Mouse (Mus musculus): ENCODE results near the gene Sap30l. TPM values are rescaled to one million over a fixed set of nuclear protein-coding genes. Genes with fewer than 3 reads are reported as not detected.

Sap30l gene
- total and polyA plus RNA-seq, 3 experiments: 17.1 to 23.1 (median 20.8) TPM

DNA sequence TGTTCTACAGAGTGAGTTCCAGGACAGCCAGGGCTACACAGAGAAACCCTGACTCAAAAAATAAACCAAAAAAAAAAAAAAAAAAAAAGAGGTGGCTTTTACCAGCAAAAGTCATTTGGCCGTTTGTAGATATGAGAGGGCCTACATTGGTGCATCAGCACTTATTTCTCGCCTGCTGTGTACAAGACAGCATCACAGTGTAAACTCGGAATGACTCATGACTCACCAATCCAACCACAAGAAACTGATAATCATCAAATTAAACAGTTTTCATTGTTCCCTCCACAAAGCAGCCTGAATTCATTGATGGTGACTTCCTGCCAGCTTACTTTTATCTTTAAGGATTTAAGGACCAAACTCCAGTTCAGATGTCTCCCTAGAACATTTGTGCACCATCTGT is 3.6 kb downstream of the Sap30l start:
- Histone ChIP-seq H3K79me2 (replicated peaks; ENCODE audit: control insufficient read depth, extremely low read depth, insufficient read depth, poor library complexity, severe bottlenecking) (no peaks in the 10 kb centered on the region), H3K4me2 (ENCODE audit: insufficient read depth, low read depth, poor library complexity, severe bottlenecking) (no peak overlapping the region), H3K27ac (ENCODE audit: insufficient read depth, low read depth) (no peak overlapping the region), H3K9me3 (replicated peaks; ENCODE audit: low read length) (no peaks in the 10 kb centered on the region), H3K4me1 (ENCODE audit: control insufficient read depth in 1 of 2, insufficient read depth in 2 of 2) (peaks cover 7 to 22% of the 10 kb centered on the region in 2 experiments; a peak in 3 of 4 replicates), H3K9ac (ENCODE audit: insufficient read depth, low read depth) (no peak overlapping the region), H3K27me3 (replicated peaks) (peaks cover 13% of the 10 kb centered on the region), H3K4me3 (replicated peaks in 1 of 3; ENCODE audit: low read depth in 2 of 3, low read length in 2 of 3, poor library complexity in 1 of 3) (no peak overlapping the region), H3K36me3 (replicated peaks in 1 of 2; ENCODE audit: control insufficient read depth in 1 of 2, insufficient read depth in 1 of 2, low read length in 1 of 2) (peaks cover 23 to 42% of the 10 kb centered on the region in 2 experiments)
- dilution Hi-C loops (cut with MboI; ENCODE audit: extremely low pct_ligation_motif_present, extremely low pct_unique_long_range_greater_than_20kb, low sequenced_read_pairs) (no loop called here), in situ Hi-C loops (cut with MboI; ENCODE audit: low pct_ligation_motif_present, low pct_unique_long_range_greater_than_20kb, low sequenced_read_pairs) (loop anchor here (10.0 kb wide), 1 partner anchor 280 kb away; no protein-coding TSS in a partner anchor)
- TF ChIP-seq EP300 (IDR thresholded peaks at IDR 0.05; ENCODE audit: low read length) (no peak), ELF1 (IDR thresholded peaks at IDR 0.05; ENCODE audit: low read depth, low read length) (no peak)
- no peak for DNase-seq (ENCODE audit: extremely low read depth)

DNA sequence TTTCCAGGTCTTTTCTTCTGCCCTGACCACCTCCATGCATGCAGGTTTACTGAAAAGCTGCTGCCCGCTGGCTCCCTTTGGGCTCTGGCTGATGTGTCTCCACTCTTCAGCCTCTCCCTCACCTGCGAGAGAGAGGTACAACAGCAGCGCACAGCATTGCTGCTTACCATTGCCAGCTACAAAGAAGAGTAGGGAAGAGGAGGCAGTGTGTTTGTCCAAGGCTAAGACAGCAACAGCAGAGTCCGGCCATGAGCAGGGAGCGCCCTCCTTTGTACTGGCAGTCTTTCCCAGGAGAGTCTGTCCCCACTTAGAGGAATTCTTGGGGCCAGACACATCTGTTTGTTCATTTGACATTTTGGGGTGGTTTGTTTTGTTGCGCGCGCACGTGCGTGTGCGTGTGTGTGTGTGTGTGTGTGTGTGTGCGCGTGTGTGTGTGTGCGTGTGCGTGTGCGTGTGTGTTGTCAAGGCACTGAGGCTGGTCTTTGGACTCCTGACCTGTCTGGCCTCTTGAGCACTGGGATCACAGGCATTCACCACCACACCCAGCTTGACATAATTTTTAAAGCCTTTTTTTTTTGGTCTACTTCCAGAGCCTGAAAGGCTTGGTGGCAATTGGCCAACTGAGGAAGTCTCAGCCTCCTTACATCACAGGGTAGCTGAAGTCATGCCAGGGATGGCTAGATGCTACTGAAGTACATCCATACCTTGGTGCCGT is 7.7 kb downstream of the Sap30l start:
- in situ Hi-C loops (cut with MboI; ENCODE audit: low pct_ligation_motif_present, low pct_unique_long_range_greater_than_20kb, low sequenced_read_pairs): loop anchor here (10.0 kb wide), 1 partner anchor 276 kb away; no protein-coding TSS in a partner anchor
- Histone ChIP-seq H3K36me3 (replicated peaks in 1 of 2; ENCODE audit: control insufficient read depth in 1 of 2, insufficient read depth in 1 of 2, low read length in 1 of 2) (peaks cover 29 to 61% of the 10 kb centered on the region in 2 experiments), H3K4me3 (replicated peaks in 1 of 3; ENCODE audit: low read depth in 2 of 3, low read length in 2 of 3, poor library complexity in 1 of 3) (no peak overlapping the region), H3K9me3 (replicated peaks; ENCODE audit: low read length) (no peaks in the 10 kb centered on the region), H3K79me2 (replicated peaks; ENCODE audit: control insufficient read depth, extremely low read depth, insufficient read depth, poor library complexity, severe bottlenecking) (no peaks in the 10 kb centered on the region), H3K9ac (ENCODE audit: insufficient read depth, low read depth) (no peak overlapping the region), H3K4me2 (ENCODE audit: insufficient read depth, low read depth, poor library complexity, severe bottlenecking) (no peak overlapping the region), H3K4me1 (ENCODE audit: control insufficient read depth in 1 of 2, insufficient read depth in 2 of 2) (no peaks in the 10 kb centered on the region), H3K27ac (ENCODE audit: insufficient read depth, low read depth) (no peak overlapping the region), H3K27me3 (replicated peaks) (no peaks in the 10 kb centered on the region)
- dilution Hi-C loops (cut with MboI; ENCODE audit: extremely low pct_ligation_motif_present, extremely low pct_unique_long_range_greater_than_20kb, low sequenced_read_pairs): no loop called here
- no peak for DNase-seq (ENCODE audit: extremely low read depth)
- no peak for TF ChIP-seq JUN (IDR thresholded peaks at IDR 0.05; ENCODE audit: insufficient read depth, low read depth, low read length)

DNA sequence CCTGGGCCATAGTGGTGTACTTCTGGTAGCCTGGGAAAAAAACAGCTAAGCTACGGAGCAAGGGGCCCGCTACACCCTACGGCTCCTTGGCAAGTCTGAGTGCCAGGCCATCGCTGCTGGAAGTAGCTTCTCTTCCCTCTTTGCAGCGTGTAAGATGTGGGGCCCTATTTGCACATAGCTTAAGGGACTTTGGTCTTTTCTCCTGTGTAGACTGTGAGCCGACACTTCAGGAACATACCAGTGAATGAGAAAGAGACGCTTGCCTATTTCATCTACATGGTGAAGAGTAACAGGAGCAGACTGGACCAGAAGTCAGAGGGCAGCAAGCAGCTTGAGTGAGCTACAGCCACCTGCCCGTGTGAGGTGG is 8.3 kb downstream of the Sap30l start:
- Histone ChIP-seq H3K9me3 (replicated peaks; ENCODE audit: low read length) (no peaks in the 10 kb centered on the region), H3K27ac (ENCODE audit: insufficient read depth, low read depth) (no peak overlapping the region), H3K27me3 (replicated peaks) (no peaks in the 10 kb centered on the region), H3K4me3 (replicated peaks in 1 of 3; ENCODE audit: low read depth in 2 of 3, low read length in 2 of 3, poor library complexity in 1 of 3) (no peak overlapping the region), H3K4me1 (ENCODE audit: control insufficient read depth in 1 of 2, insufficient read depth in 2 of 2) (no peaks in the 10 kb centered on the region), H3K9ac (ENCODE audit: insufficient read depth, low read depth) (no peak overlapping the region), H3K79me2 (replicated peaks; ENCODE audit: control insufficient read depth, extremely low read depth, insufficient read depth, poor library complexity, severe bottlenecking) (no peaks in the 10 kb centered on the region), H3K4me2 (ENCODE audit: insufficient read depth, low read depth, poor library complexity, severe bottlenecking) (no peak overlapping the region), H3K36me3 (replicated peaks in 1 of 2; ENCODE audit: control insufficient read depth in 1 of 2, insufficient read depth in 1 of 2, low read length in 1 of 2) (peaks cover 29 to 61% of the 10 kb centered on the region in 2 experiments)
- dilution Hi-C loops (cut with MboI; ENCODE audit: extremely low pct_ligation_motif_present, extremely low pct_unique_long_range_greater_than_20kb, low sequenced_read_pairs) (no loop called here), in situ Hi-C loops (cut with MboI; ENCODE audit: low pct_ligation_motif_present, low pct_unique_long_range_greater_than_20kb, low sequenced_read_pairs) (loop anchor here (10.0 kb wide), 1 partner anchor 275 kb away; no protein-coding TSS in a partner anchor)
- TF ChIP-seq CHD2 (IDR thresholded peaks at IDR 0.05; ENCODE audit: low read length): no peak
- TF ChIP-seq USF1 (IDR thresholded peaks at IDR 0.05; ENCODE audit: low read depth, low read length): no peak
- no peak for TF ChIP-seq NRF1 (IDR thresholded peaks at IDR 0.05; ENCODE audit: low read depth, low read length)
- no peak for TF ChIP-seq MAFK (IDR thresholded peaks at IDR 0.05; ENCODE audit: insufficient replicate concordance, low read length)
- TF ChIP-seq BHLHE40 (IDR thresholded peaks at IDR 0.05; ENCODE audit: low read depth, low read length): no peak
- TF ChIP-seq POLR2A (IDR thresholded peaks at IDR 0.05; ENCODE audit: low read depth, low read length): no peak
- TF ChIP-seq EP300 (IDR thresholded peaks at IDR 0.05; ENCODE audit: low read length): no peak
- TF ChIP-seq SIN3A (IDR thresholded peaks at IDR 0.05; ENCODE audit: low read length): no peak
- no peak for DNase-seq (ENCODE audit: extremely low read depth)

Data from CH12.LX (cell line).